Mouse (Mus musculus): Measurements from ENCODE around the gene Tcap. TPM values are rescaled to one million over a fixed set of nuclear protein-coding genes. Genes with fewer than 3 reads are reported as not detected.
A peak's percentile ranks its signal among the peaks of the same experiment; 100 is the strongest.

Tcap gene
- total and polyA plus RNA-seq, 3 experiments = 1,095 to 3,136 (median 1,827) TPM

- H3K9ac ChIP-seq (ENCODE audit: low read depth, low read length) = peak within 1 kb of the TSS; percentile 93
- no peak within 1 kb of the TSS for H3K4me3 ChIP-seq
- H3K4me1 ChIP-seq (ENCODE audit: control insufficient read depth, insufficient read depth, low read length) = no peaks in the 10 kb centered on the region
- H3K27me3 ChIP-seq (ENCODE audit: control insufficient read depth, insufficient read depth, low read length) = no peaks in the 10 kb centered on the region; the same call in 1 of the 2 replicates
- DNase-seq = peak; percentile 49 to 56
- TF ChIP-seq EP300 (IDR thresholded peaks at IDR 0.05; ENCODE audit: insufficient read depth, low read depth, low read length) (peak; percentile 95), CTCF (IDR thresholded peaks at IDR 0.05) (peak; percentile 15; the same call in 1 of the 2 replicates), POLR2A (IDR thresholded peaks at IDR 0.05; ENCODE audit: insufficient read depth, low read depth, low read length) (peak; percentile 71)
- peak within 1 kb of the TSS; percentile 95 for H3K27ac ChIP-seq
- intact Hi-C loops (cut with DNase I) = no loop called here
- no peaks in the 10 kb centered on the region for H3K36me3 ChIP-seq (ENCODE audit: control insufficient read depth, insufficient read depth, low read length)
- WGBS = 42% methylated on average over 25 of the region's 25 CpGs
- H3K79me2 ChIP-seq (replicated peaks; ENCODE audit: control insufficient read depth, insufficient read depth, low read length) = no peaks in the 10 kb centered on the region
These were observed 2.3 kb downstream of the Tcap start, which contains the start of gene Pnmt for GRCm38 (mm10) chr11:98385638-98386585. Pnmt (plus strand) TSS chr11:98386450.

- H3K9ac ChIP-seq (ENCODE audit: low read depth, low read length) = no peak overlapping the region
- no peaks in the 10 kb centered on the region; the same call in 1 of the 2 replicates for H3K27me3 ChIP-seq (ENCODE audit: control insufficient read depth, insufficient read depth, low read length)
- 20% methylated on average over 24 of the region's 24 CpGs for WGBS
- H3K27ac ChIP-seq = no peak overlapping the region
- TF ChIP-seq POLR2A (IDR thresholded peaks at IDR 0.05; ENCODE audit: insufficient read depth, low read depth, low read length) (peak; percentile 50; the same call in 1 of the 2 replicates), EP300 (IDR thresholded peaks at IDR 0.05; ENCODE audit: insufficient read depth, low read depth, low read length) (0 out of 2 replicates have a peak, but pooled peaks have one; percentile 4), CTCF (IDR thresholded peaks at IDR 0.05) (no peak)
- H3K79me2 ChIP-seq (replicated peaks; ENCODE audit: control insufficient read depth, insufficient read depth, low read length) = no peaks in the 10 kb centered on the region
- H3K36me3 ChIP-seq (ENCODE audit: control insufficient read depth, insufficient read depth, low read length) = no peaks in the 10 kb centered on the region
- no peak for DNase-seq
- no peak overlapping the region for H3K4me3 ChIP-seq
- no peaks in the 10 kb centered on the region for H3K4me1 ChIP-seq (ENCODE audit: control insufficient read depth, insufficient read depth, low read length)
- intact Hi-C loops (cut with DNase I) = no loop called here
These were observed 3.0 kb downstream of the Tcap start for GRCm38 (mm10) chr11:98386596-98386995.

- Histone ChIP-seq H3K27me3 (ENCODE audit: control insufficient read depth, insufficient read depth, low read length) (no peaks in the 10 kb centered on the region; the same call in 1 of the 2 replicates), H3K79me2 (replicated peaks; ENCODE audit: control insufficient read depth, insufficient read depth, low read length) (no peaks in the 10 kb centered on the region), H3K4me3 (no peak overlapping the region), H3K36me3 (ENCODE audit: control insufficient read depth, insufficient read depth, low read length) (no peaks in the 10 kb centered on the region), H3K9ac (ENCODE audit: low read depth, low read length) (no peak overlapping the region), H3K27ac (no peak overlapping the region), H3K4me1 (ENCODE audit: control insufficient read depth, insufficient read depth, low read length) (no peaks in the 10 kb centered on the region)
- no peak for DNase-seq
- 47% methylated on average over 14 of the region's 14 CpGs for WGBS
- intact Hi-C loops (cut with DNase I) = no loop called here
- TF ChIP-seq CTCF (IDR thresholded peaks at IDR 0.05) = no peak
- TF ChIP-seq EP300 (IDR thresholded peaks at IDR 0.05; ENCODE audit: insufficient read depth, low read depth, low read length) = no peak
- TF ChIP-seq POLR2A (IDR thresholded peaks at IDR 0.05; ENCODE audit: insufficient read depth, low read depth, low read length) = no peak; the same call in none of the 2 replicates
These were observed 3.5 kb downstream of the Tcap start for GRCm38 (mm10) chr11:98387056-98387577.

GRCm38 (mm10) chr11:98388282-98388681, 4.7 kb downstream of the Tcap start:
- TF ChIP-seq POLR2A (IDR thresholded peaks at IDR 0.05; ENCODE audit: insufficient read depth, low read depth, low read length) (peak; percentile 7; the same call in 1 of the 2 replicates), CTCF (IDR thresholded peaks at IDR 0.05) (no peak)
- no peak overlapping the region for H3K9ac ChIP-seq (ENCODE audit: low read depth, low read length)
- no peak overlapping the region for H3K27ac ChIP-seq
- no peak for DNase-seq
- H3K36me3 ChIP-seq (ENCODE audit: control insufficient read depth, insufficient read depth, low read length) = no peaks in the 10 kb centered on the region
- H3K27me3 ChIP-seq (ENCODE audit: control insufficient read depth, insufficient read depth, low read length) = no peaks in the 10 kb centered on the region; the same call in 1 of the 2 replicates
- H3K4me1 ChIP-seq (ENCODE audit: control insufficient read depth, insufficient read depth, low read length) = peaks cover 4% of the 10 kb centered on the region
- H3K4me3 ChIP-seq = no peak overlapping the region
- WGBS = 62% methylated on average over 10 of the region's 10 CpGs
- intact Hi-C loops (cut with DNase I) = no loop called here
- H3K79me2 ChIP-seq (replicated peaks; ENCODE audit: control insufficient read depth, insufficient read depth, low read length) = no peaks in the 10 kb centered on the region

- 27% methylated on average over 9 of the region's 9 CpGs for WGBS
- Histone ChIP-seq H3K9ac (ENCODE audit: low read depth, low read length) (no peak overlapping the region), H3K4me3 (no peak overlapping the region), H3K79me2 (replicated peaks; ENCODE audit: control insufficient read depth, insufficient read depth, low read length) (no peaks in the 10 kb centered on the region), H3K36me3 (ENCODE audit: control insufficient read depth, insufficient read depth, low read length) (no peaks in the 10 kb centered on the region), H3K27ac (no peak overlapping the region), H3K27me3 (ENCODE audit: control insufficient read depth, insufficient read depth, low read length) (no peaks in the 10 kb centered on the region; the same call in 1 of the 2 replicates), H3K4me1 (ENCODE audit: control insufficient read depth, insufficient read depth, low read length) (peaks cover 9% of the 10 kb centered on the region)
- TF ChIP-seq CTCF (IDR thresholded peaks at IDR 0.05) = peak; percentile 77
- no peak for TF ChIP-seq POLR2A (IDR thresholded peaks at IDR 0.05; ENCODE audit: insufficient read depth, low read depth, low read length)
- intact Hi-C loops (cut with DNase I) = loop anchor here (1.0 kb wide), 1 partner anchor 47 kb away; no protein-coding TSS in a partner anchor
- DNase-seq = peak; percentile 48 to 53
These were observed 5.7 kb downstream of the Tcap start for GRCm38 (mm10) chr11:98389221-98389780.

All from heart, adult 2 months (tissue).